Mouse (Mus musculus): Measurements from ENCODE around the gene Ccl9. TPM values are rescaled to one million over a fixed set of nuclear protein-coding genes. Genes with fewer than 3 reads are reported as not detected.

Ccl9 gene
- polyA plus RNA-seq, 2 experiments, result 4.2 to 7.3 TPM

DNA sequence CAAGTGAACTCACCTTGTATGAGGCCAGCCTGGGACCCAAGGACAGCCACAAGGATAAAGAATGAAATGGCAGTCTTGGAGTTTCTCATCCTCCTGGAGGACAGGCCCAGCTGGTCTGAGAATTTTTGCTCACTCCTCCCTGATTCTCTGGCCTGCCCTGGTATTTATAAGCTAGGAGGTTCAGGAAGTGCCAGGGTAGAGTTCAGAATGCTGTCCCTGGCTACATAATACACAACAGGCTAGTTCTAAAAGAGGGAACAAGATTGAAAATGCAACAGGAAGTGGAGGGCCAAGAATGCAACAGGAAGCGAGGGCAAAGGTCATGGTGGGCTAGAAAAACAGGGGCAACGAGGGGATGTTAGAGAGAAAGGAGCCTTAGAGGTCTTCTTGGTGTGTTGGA, 14.4 kb upstream of the Ccl9 start, which contains the start of gene Ccl6:
Gene Ccl6 (minus strand): TSS at position 235 of the 400 bp plus-strand sequence.
- Histone ChIP-seq H3K27me3 (ENCODE audit: control insufficient read depth, insufficient read depth, low read length) (no peaks in the 10 kb centered on the region), H3K9ac (ENCODE audit: low read depth, low read length, severe bottlenecking) (no peak within 1 kb of the TSS), H3K9me3 (ENCODE audit: control insufficient read depth, low read length) (no peaks in the 10 kb centered on the region), H3K4me2 (replicated peaks; ENCODE audit: low read depth, low read length, severe bottlenecking) (no peak within 1 kb of the TSS), H3K36me3 (ENCODE audit: control insufficient read depth, insufficient read depth, low read length) (no peaks in the 10 kb centered on the region), H3K4me1 (ENCODE audit: control insufficient read depth, insufficient read depth, low read length) (no peaks in the 10 kb centered on the region), H3K4me3 (replicated peaks; ENCODE audit: low read length) (no peak within 1 kb of the TSS), H3K27ac (replicated peaks; ENCODE audit: low read depth, low read length) (no peak within 1 kb of the TSS)
- no peak for TF ChIP-seq POLR2A (IDR thresholded peaks at IDR 0.05; ENCODE audit: borderline replicate concordance, extremely low read depth, insufficient read depth, insufficient read length)
- ATAC-seq (ENCODE audit: low FRiP score, low read depth) (no peak), DNase-seq (ENCODE audit: low spot score) (no peak)
- 44% methylated on average over 2 of the region's 2 CpGs for WGBS

DNA sequence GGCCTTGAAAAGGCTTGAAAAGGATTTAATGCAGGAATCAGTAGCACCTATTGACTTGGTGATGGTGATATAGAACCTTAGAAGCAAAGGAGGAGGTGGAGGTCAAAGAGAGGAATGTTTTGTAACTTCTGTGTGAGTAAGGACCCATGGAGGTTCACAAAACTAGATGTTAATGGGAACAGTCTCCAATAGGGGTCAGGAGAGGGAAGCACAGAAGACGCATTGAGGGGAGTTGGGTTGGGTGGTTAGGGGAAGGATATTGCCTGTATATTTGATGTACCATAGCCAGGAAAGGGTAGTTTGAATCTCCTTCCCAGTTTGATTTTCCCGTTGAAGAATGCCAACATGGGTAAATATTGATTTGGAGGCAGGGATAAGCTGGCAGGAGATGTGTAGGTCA, 5.8 kb upstream of the Ccl9 start:
- H3K4me3 ChIP-seq (replicated peaks; ENCODE audit: low read length), result no peak overlapping the region

DNA sequence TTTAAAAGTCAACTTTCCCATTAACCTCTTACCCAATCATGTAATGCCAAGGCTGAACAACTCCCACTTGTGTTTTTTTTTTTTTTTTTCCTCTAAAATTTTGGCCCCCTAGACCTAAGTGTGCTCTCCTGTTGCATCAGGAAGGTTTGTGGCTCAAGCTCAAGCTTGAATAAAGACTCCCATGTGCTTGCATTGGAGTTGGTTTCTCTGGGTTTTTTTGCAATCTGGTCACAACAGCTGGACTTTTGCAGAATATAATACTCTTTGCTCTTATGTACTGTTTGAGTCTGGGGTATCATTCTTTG, 5.0 kb upstream of the Ccl9 start:
- H3K4me2 ChIP-seq (replicated peaks; ENCODE audit: low read depth, low read length, severe bottlenecking), result no peak overlapping the region
- no peaks in the 10 kb centered on the region for H3K27me3 ChIP-seq (ENCODE audit: control insufficient read depth, insufficient read depth, low read length)
- H3K4me3 ChIP-seq (replicated peaks; ENCODE audit: low read length), result no peak overlapping the region
- no peak overlapping the region for H3K9ac ChIP-seq (ENCODE audit: low read depth, low read length, severe bottlenecking)
- H3K9me3 ChIP-seq (ENCODE audit: control insufficient read depth, low read length), result no peaks in the 10 kb centered on the region
- DNase-seq (ENCODE audit: low spot score), result no peak
- ATAC-seq (ENCODE audit: low FRiP score, low read depth), result no peak
- no peaks in the 10 kb centered on the region for H3K4me1 ChIP-seq (ENCODE audit: control insufficient read depth, insufficient read depth, low read length)
- no peak overlapping the region for H3K27ac ChIP-seq (replicated peaks; ENCODE audit: low read depth, low read length)
- no peak for TF ChIP-seq POLR2A (IDR thresholded peaks at IDR 0.05; ENCODE audit: borderline replicate concordance, extremely low read depth, insufficient read depth, insufficient read length)
- no peaks in the 10 kb centered on the region for H3K36me3 ChIP-seq (ENCODE audit: control insufficient read depth, insufficient read depth, low read length)

More for the DNA sequence above, 5.8 kb upstream of the Ccl9 start:
- Histone ChIP-seq H3K4me2 (replicated peaks; ENCODE audit: low read depth, low read length, severe bottlenecking) (no peak overlapping the region), H3K27me3 (ENCODE audit: control insufficient read depth, insufficient read depth, low read length) (no peaks in the 10 kb centered on the region), H3K36me3 (ENCODE audit: control insufficient read depth, insufficient read depth, low read length) (no peaks in the 10 kb centered on the region), H3K9ac (ENCODE audit: low read depth, low read length, severe bottlenecking) (no peak overlapping the region), H3K4me1 (ENCODE audit: control insufficient read depth, insufficient read depth, low read length) (no peaks in the 10 kb centered on the region), H3K9me3 (ENCODE audit: control insufficient read depth, low read length) (no peaks in the 10 kb centered on the region), H3K27ac (replicated peaks; ENCODE audit: low read depth, low read length) (no peak overlapping the region)
- 71% methylated on average over 2 of the region's 2 CpGs for WGBS
- no peak for TF ChIP-seq POLR2A (IDR thresholded peaks at IDR 0.05; ENCODE audit: borderline replicate concordance, extremely low read depth, insufficient read depth, insufficient read length)
- ATAC-seq (ENCODE audit: low FRiP score, low read depth) (no peak), DNase-seq (ENCODE audit: low spot score) (no peak)

DNA sequence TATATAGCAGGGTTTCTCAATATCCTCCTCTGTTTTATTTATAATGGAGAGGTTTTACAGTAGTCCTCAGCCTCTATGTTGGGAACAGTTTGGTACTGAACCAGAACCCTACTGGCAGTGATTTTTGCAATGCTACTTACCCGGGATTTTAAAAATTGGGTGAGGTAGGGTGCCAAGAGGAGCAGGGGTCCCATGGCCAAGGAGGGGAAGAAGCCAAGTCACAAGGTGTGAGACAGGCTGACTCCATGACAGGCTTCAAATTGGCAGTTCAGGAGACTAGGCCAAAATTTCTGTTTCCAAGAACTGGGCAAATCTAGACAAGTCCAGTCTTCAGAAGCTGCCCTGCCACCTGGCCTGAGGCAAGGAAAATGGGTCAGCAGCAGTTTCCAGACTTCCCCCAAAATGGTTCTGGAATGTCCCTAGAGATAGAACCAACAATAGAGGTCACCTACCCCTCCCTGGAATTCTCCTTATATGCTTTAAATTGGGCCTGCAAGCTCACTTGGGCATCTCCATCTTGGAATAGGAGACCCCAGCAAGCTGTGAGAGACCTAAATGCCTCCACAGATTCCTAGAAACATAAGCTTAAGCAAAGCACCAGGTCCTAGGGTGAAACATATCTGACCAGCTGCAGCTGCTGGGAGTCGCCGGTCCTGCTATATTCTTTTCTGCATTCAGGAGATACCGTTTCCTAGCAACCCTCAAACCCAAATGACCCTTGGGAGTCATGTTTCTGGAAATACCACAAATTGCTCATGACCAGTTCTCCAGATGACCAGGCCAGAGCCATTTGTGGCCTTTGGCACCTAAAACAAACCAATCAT, 4.4 kb upstream of the Ccl9 start:
- Histone ChIP-seq H3K4me3 (replicated peaks; ENCODE audit: low read length) (no peak overlapping the region), H3K4me2 (replicated peaks; ENCODE audit: low read depth, low read length, severe bottlenecking) (no peak overlapping the region), H3K36me3 (ENCODE audit: control insufficient read depth, insufficient read depth, low read length) (no peaks in the 10 kb centered on the region), H3K9ac (ENCODE audit: low read depth, low read length, severe bottlenecking) (no peak overlapping the region), H3K27me3 (ENCODE audit: control insufficient read depth, insufficient read depth, low read length) (no peaks in the 10 kb centered on the region), H3K27ac (replicated peaks; ENCODE audit: low read depth, low read length) (no peak overlapping the region), H3K4me1 (ENCODE audit: control insufficient read depth, insufficient read depth, low read length) (no peaks in the 10 kb centered on the region), H3K9me3 (ENCODE audit: control insufficient read depth, low read length) (no peaks in the 10 kb centered on the region)
- no peak for ATAC-seq (ENCODE audit: low FRiP score, low read depth)
- no peak for DNase-seq (ENCODE audit: low spot score)
- 63% methylated on average over 4 of the region's 4 CpGs for WGBS
- TF ChIP-seq POLR2A (IDR thresholded peaks at IDR 0.05; ENCODE audit: borderline replicate concordance, extremely low read depth, insufficient read depth, insufficient read length), result no peak

DNA sequence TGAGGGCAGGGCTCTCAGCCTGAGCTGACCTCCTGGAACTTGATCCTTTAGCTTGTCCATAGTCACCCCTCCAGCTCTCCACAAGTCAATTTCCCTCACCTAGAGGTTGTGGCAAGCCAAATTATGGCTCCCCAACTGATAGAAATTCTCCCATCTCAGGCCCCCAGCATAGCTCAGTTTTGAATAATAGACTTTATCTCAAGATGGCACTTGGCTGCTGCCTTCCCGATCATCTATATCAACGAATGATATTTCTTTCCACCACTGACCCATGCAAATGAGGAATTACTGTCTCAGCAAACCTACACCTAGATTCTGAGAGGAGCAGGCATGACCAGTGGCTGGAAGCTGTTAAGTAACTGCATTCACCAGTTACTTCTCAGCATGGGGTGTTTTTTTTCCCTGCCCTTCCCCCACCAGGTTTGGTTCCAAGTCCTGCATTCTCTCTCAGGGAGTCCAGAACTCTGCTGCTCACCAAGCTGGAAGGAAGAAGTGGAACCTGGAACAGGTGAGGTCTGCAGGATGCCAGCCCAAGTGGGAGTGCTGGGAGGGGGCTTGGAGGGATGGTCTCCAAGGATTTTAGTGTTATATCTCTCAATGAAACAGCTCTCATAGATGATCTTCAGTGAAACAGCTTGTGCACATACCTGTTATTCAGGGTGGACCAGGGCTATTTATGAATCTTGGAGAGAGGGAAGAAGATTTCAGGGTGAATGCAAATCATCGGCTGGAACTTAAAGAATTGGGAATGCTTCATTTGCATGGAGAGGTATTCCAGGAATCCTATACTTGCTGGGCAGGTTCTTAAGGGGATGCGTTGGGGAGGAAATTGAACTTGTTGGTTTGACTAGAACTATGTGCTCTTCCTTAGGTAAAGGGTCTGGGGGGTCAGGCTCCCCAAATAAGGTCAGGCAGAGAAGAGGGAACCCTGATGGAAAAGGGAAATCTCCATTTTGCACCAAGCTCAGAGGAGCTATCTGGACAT, 3.5 kb upstream of the Ccl9 start:
- no peak overlapping the region for H3K9ac ChIP-seq (ENCODE audit: low read depth, low read length, severe bottlenecking)
- no peak for ATAC-seq (ENCODE audit: low FRiP score, low read depth)
- no peaks in the 10 kb centered on the region for H3K4me1 ChIP-seq (ENCODE audit: control insufficient read depth, insufficient read depth, low read length)
- H3K36me3 ChIP-seq (ENCODE audit: control insufficient read depth, insufficient read depth, low read length), result no peaks in the 10 kb centered on the region
- DNase-seq (ENCODE audit: low spot score), result no peak
- 80% methylated on average over 4 of the region's 4 CpGs for WGBS
- no peak for TF ChIP-seq POLR2A (IDR thresholded peaks at IDR 0.05; ENCODE audit: borderline replicate concordance, extremely low read depth, insufficient read depth, insufficient read length)
- no peak overlapping the region for H3K27ac ChIP-seq (replicated peaks; ENCODE audit: low read depth, low read length)
- H3K9me3 ChIP-seq (ENCODE audit: control insufficient read depth, low read length), result no peaks in the 10 kb centered on the region
- H3K4me2 ChIP-seq (replicated peaks; ENCODE audit: low read depth, low read length, severe bottlenecking), result no peak overlapping the region
- no peaks in the 10 kb centered on the region for H3K27me3 ChIP-seq (ENCODE audit: control insufficient read depth, insufficient read depth, low read length)
- no peak overlapping the region for H3K4me3 ChIP-seq (replicated peaks; ENCODE audit: low read length)

Measured in limb, embryonic 14.5 days (tissue).